In the genomic region with DNA sequence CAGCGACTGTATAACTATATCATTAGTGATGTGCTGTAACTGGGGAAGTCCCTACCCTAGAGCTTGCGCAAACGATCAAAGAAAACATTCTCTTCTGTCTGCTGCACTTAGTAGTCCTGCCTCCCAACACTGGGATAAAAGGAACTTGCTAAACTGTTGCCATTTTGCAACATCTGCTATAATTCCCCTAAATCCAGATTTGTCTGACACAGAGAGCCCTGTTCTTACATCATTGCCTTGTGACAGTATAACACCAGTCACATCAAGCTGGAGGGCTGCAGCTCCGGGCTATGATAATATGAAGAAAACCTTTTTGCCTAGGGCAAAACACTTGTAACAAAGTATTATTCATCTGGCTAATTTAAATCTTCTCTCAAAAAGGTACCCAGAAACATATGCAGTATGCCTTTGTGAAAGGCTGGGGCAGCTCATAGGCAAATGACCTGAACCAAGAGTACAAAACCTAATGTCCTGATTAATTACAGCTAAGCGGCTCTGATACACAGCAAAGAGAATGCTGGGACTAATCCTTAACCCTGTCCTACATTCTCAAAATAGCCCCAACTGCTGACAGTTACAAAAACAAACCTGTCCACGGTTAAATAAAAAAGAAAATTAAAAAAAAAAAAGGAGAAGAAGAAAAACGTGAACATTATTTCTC, we compare ENCODE assay signal across 17 mouse cellular contexts.
DNase-seq lines count a peak whose midpoint lies in the region; ATAC-seq and TF ChIP-seq lines count a peak whose summit lies in the region.
"Had no signal": no experiment of that assay in that cellular context is flagged by ENCODE, and none has a peak within 500 bp of the region (broad histone marks: within the 10 kb centered on the region; RNA-seq: fewer than 3 reads in every experiment).

No protein-coding gene starts in this region.

- no peak overlapping the region for H3K27ac ChIP-seq in hindbrain, embryonic 14.5 days
- no peak overlapping the region for H3K27ac ChIP-seq in hindbrain, postnatal 0 days
- peak overlapping the region; percentile 50; the same call in 1 of the 2 replicates for H3K27ac ChIP-seq in forebrain, embryonic 11.5 days (ENCODE audit: low read depth, low read length)
- peak overlapping the region; percentile 90 for H3K27ac ChIP-seq in midbrain, embryonic 10.5 days (replicated peaks)
- H3K27ac ChIP-seq: layer of hippocampus, adult 2 months; limb, embryonic 15.5 days; neural tube, embryonic 15.5 days had no signal

- 0 out of 2 replicates have a peak, but pooled peaks have one; percentile 40 for ATAC-seq in hindbrain, embryonic 14.5 days (ENCODE audit: low FRiP score)
- no peak for ATAC-seq in hindbrain, postnatal 0 days
- peak; percentile 60 for ATAC-seq in forebrain, embryonic 11.5 days (replicated peaks; ENCODE audit: low FRiP score)
- ATAC-seq in monocyte, adult 5-6 weeks (replicated peaks; ENCODE audit: insufficient number of reproducible peaks, low FRiP score, low TSS enrichment, poor library complexity, severe bottlenecking): no peak

- H3K27me3 ChIP-seq in hindbrain, embryonic 14.5 days (ENCODE audit: control insufficient read depth, insufficient read depth, low read length): peaks cover 2% of the 10 kb centered on the region; the same call in 1 of the 2 replicates
- H3K27me3 ChIP-seq in hindbrain, postnatal 0 days (ENCODE audit: insufficient read depth, low read length): no peaks in the 10 kb centered on the region
- H3K27me3 ChIP-seq in forebrain, embryonic 11.5 days (ENCODE audit: control insufficient read depth, insufficient read depth, low read length): peaks cover 4% of the 10 kb centered on the region
- H3K27me3 ChIP-seq in midbrain, embryonic 10.5 days (ENCODE audit: low read depth, poor library complexity, severe bottlenecking): no peaks in the 10 kb centered on the region
- H3K27me3 ChIP-seq: limb, embryonic 15.5 days; neural tube, embryonic 15.5 days had no signal

- no peak overlapping the region for H3K9ac ChIP-seq in hindbrain, embryonic 14.5 days
- no peak overlapping the region for H3K9ac ChIP-seq in hindbrain, postnatal 0 days (replicated peaks; ENCODE audit: low read length)
- H3K9ac ChIP-seq in forebrain, embryonic 11.5 days (ENCODE audit: low read length): peak overlapping the region; percentile 32
- H3K9ac ChIP-seq: limb, embryonic 15.5 days; neural tube, embryonic 15.5 days had no signal

- H3K9me3 ChIP-seq in hindbrain, embryonic 14.5 days (ENCODE audit: control insufficient read depth, low read length): no peaks in the 10 kb centered on the region
- H3K9me3 ChIP-seq in hindbrain, postnatal 0 days (ENCODE audit: low read length): no peaks in the 10 kb centered on the region
- H3K9me3 ChIP-seq in forebrain, embryonic 11.5 days (ENCODE audit: control insufficient read depth, low read length): no peaks in the 10 kb centered on the region
- peaks cover 14% of the 10 kb centered on the region for H3K9me3 ChIP-seq in midbrain, embryonic 10.5 days (replicated peaks)
- H3K9me3 ChIP-seq: limb, embryonic 15.5 days; neural tube, embryonic 15.5 days had no signal

- no peak overlapping the region for H3K4me2 ChIP-seq in hindbrain, embryonic 14.5 days (replicated peaks)
- H3K4me2 ChIP-seq in hindbrain, postnatal 0 days (ENCODE audit: low read depth, low read length): no peak overlapping the region
- peak overlapping the region; percentile 6; the same call in 1 of the 2 replicates for H3K4me2 ChIP-seq in forebrain, embryonic 11.5 days (ENCODE audit: low read depth, low read length, severe bottlenecking)
- H3K4me2 ChIP-seq: limb, embryonic 15.5 days; neural tube, embryonic 15.5 days had no signal

- no peak for DNase-seq in hindbrain, embryonic 14.5 days (ENCODE audit: low spot score)
- no peak for DNase-seq in hindbrain, postnatal 0 days (ENCODE audit: low spot score)
- DNase-seq in forebrain, embryonic 11.5 days (ENCODE audit: low spot score): no peak
- DNase-seq in midbrain, embryonic 10.5 days (ENCODE audit: low spot score): peak; percentile 30
- peak; percentile 91 for DNase-seq in retina, postnatal 1 day
- no peak for DNase-seq in layer of hippocampus, postnatal 25 days (ENCODE audit: extremely low spot score in 1 of 2, low spot score in 1 of 2)
- DNase-seq in cerebellum, postnatal 10 days: no peak
- DNase-seq: cerebellum, adult 11 months; heart, postnatal 10 days; kidney, adult 9 months; lung, adult 2 months; right cerebral cortex, postnatal 25 days; thymus, adult 18-20 months had no signal

- WGBS in hindbrain, embryonic 14.5 days: 45% methylated on average over 7 of the region's 7 CpGs
- WGBS in hindbrain, postnatal 0 days: 51% methylated on average over 7 of the region's 7 CpGs
- WGBS in forebrain, embryonic 11.5 days: 11% methylated on average over 7 of the region's 7 CpGs
- 26% methylated on average over 7 of the region's 7 CpGs for WGBS in midbrain, embryonic 10.5 days

- H3K4me3 ChIP-seq in hindbrain, embryonic 14.5 days (replicated peaks; ENCODE audit: low read length): no peak overlapping the region
- H3K4me3 ChIP-seq in hindbrain, postnatal 0 days (ENCODE audit: low read length): no peak overlapping the region
- no peak overlapping the region for H3K4me3 ChIP-seq in forebrain, embryonic 11.5 days (ENCODE audit: low read depth, low read length)
- H3K4me3 ChIP-seq in midbrain, embryonic 10.5 days: peak overlapping the region; percentile 34
- H3K4me3 ChIP-seq: layer of hippocampus, adult 2 months; limb, embryonic 15.5 days; neural tube, embryonic 15.5 days had no signal

- no peaks in the 10 kb centered on the region for H3K4me1 ChIP-seq in hindbrain, embryonic 14.5 days (replicated peaks; ENCODE audit: control insufficient read depth, insufficient read depth, low read length)
- H3K4me1 ChIP-seq in hindbrain, postnatal 0 days (ENCODE audit: insufficient read depth, low read length): no peaks in the 10 kb centered on the region
- H3K4me1 ChIP-seq in forebrain, embryonic 11.5 days (replicated peaks; ENCODE audit: control insufficient read depth, insufficient read depth, low read length): peaks cover 23% of the 10 kb centered on the region; the same call in 1 of the 2 replicates
- H3K4me1 ChIP-seq in midbrain, embryonic 10.5 days: peaks cover 64% of the 10 kb centered on the region
- H3K4me1 ChIP-seq: limb, embryonic 15.5 days; neural tube, embryonic 15.5 days had no signal

- TF ChIP-seq CTCF in hindbrain, postnatal 0 days (IDR thresholded peaks at IDR 0.05; ENCODE audit: low read depth): no peak

- H3K36me3 ChIP-seq in hindbrain, embryonic 14.5 days (replicated peaks; ENCODE audit: control insufficient read depth, insufficient read depth): no peaks in the 10 kb centered on the region
- no peaks in the 10 kb centered on the region for H3K36me3 ChIP-seq in hindbrain, postnatal 0 days (ENCODE audit: insufficient read depth, low read length)
- no peaks in the 10 kb centered on the region for H3K36me3 ChIP-seq in forebrain, embryonic 11.5 days (ENCODE audit: control insufficient read depth, insufficient read depth, low read length)
- peaks cover 23% of the 10 kb centered on the region for H3K36me3 ChIP-seq in midbrain, embryonic 10.5 days
- H3K36me3 ChIP-seq: limb, embryonic 15.5 days; neural tube, embryonic 15.5 days had no signal

Comparison
In these comparisons a context has a peak if more than half of its experiments do, and no peak if none do; other contexts are left out.
1. ATAC-seq: peak in hindbrain, embryonic 14.5 days (single experiment) and forebrain, embryonic 11.5 days (single experiment); none in hindbrain, postnatal 0 days (single experiment) and monocyte, adult 5-6 weeks (single experiment).
2. DNase-seq: peak in midbrain, embryonic 10.5 days (single experiment) and retina, postnatal 1 day (single experiment); none in hindbrain, embryonic 14.5 days (single experiment), hindbrain, postnatal 0 days (single experiment), forebrain, embryonic 11.5 days (single experiment), layer of hippocampus, postnatal 25 days (0 of 2) and cerebellum, postnatal 10 days (0 of 2).
3. H3K27ac ChIP-seq: peak in forebrain, embryonic 11.5 days (single experiment) and midbrain, embryonic 10.5 days (single experiment); none in hindbrain, embryonic 14.5 days (single experiment) and hindbrain, postnatal 0 days (single experiment).